14 mouse cellular contexts compared by ENCODE assay signal in the genomic region with DNA sequence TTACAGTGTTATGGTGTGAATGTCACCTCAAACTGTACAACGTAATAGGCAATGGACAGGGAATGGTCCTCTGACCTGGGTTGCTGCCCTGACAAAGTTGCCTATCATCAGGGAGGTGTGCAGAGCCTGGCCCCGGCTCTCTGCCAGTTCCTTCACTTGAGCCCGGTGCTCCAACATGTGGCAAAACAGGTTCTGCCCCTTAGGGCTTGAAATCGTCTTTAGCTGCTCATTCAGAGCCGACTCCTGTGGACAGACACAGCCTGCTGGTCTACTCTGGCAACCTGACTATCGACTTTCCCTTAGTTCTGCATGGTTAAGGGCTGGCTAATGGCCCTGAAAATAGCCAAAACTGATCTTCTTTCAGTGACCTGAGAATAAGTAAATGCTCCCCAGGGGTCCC. TPM values are rescaled to one million over a fixed set of nuclear protein-coding genes. Genes with fewer than 3 reads are reported as not detected.
DNase-seq lines count a peak whose midpoint lies in the region; ATAC-seq and TF ChIP-seq lines count a peak whose summit lies in the region.
"Had no signal": no experiment of that assay in that cellular context is flagged by ENCODE, and none has a peak within 500 bp of the region (broad histone marks: within the 10 kb centered on the region; RNA-seq: fewer than 3 reads in every experiment).

No protein-coding gene starts in this region.

- ATAC-seq in lung, embryonic 15.5 days (ENCODE audit: borderline replicate concordance, extremely low read depth, low FRiP score, low TSS enrichment) = peak; percentile 55
- peak; percentile 61 for ATAC-seq in stomach, postnatal 0 days (ENCODE audit: low FRiP score, low TSS enrichment)

- no peak overlapping the region for H3K4me3 ChIP-seq in lung, embryonic 15.5 days
- no peak overlapping the region for H3K4me3 ChIP-seq in stomach, postnatal 0 days (ENCODE audit: low read depth, low read length)
- H3K4me3 ChIP-seq: hindbrain, embryonic 13.5 days; midbrain, embryonic 10.5 days had no signal

- H3K36me3 ChIP-seq in lung, embryonic 15.5 days = no peaks in the 10 kb centered on the region
- H3K36me3 ChIP-seq in stomach, postnatal 0 days (ENCODE audit: control insufficient read depth, insufficient read depth, low read length) = no peaks in the 10 kb centered on the region
- H3K36me3 ChIP-seq: hindbrain, embryonic 13.5 days; midbrain, embryonic 10.5 days had no signal

- DNase-seq in heart, adult 11 months = peak; percentile 93
- no peak for DNase-seq in heart, postnatal 4 days
- DNase-seq in kidney, adult 8-10 months = peak; percentile 38 to 60
- peak; percentile 78 for DNase-seq in stomach, postnatal 0 days (ENCODE audit: low spot score)
- no peak for DNase-seq in thymus, postnatal 10 days (ENCODE audit: low spot score in 2 of 2)
- no peak for DNase-seq in left cerebral cortex, postnatal 25 days (ENCODE audit: low spot score in 2 of 2)
- no peak for DNase-seq in ovary, postnatal 10 days (ENCODE audit: low spot score)
- DNase-seq: cerebellum, adult 2 months; right cerebral cortex, postnatal 4 days; thymus, adult 2 months had no signal

- TF ChIP-seq CTCF in stomach, postnatal 0 days (IDR thresholded peaks at IDR 0.05; ENCODE audit: low read depth) = peak; percentile 22; the same call in 1 of the 2 replicates

- WGBS in lung, embryonic 15.5 days = 47% methylated on average over 6 of the region's 6 CpGs
- 46% methylated on average over 6 of the region's 6 CpGs for WGBS in stomach, postnatal 0 days

- no peaks in the 10 kb centered on the region for H3K9me3 ChIP-seq in lung, embryonic 15.5 days
- no peaks in the 10 kb centered on the region for H3K9me3 ChIP-seq in stomach, postnatal 0 days (ENCODE audit: control insufficient read depth, low read length)
- H3K9me3 ChIP-seq: hindbrain, embryonic 13.5 days; midbrain, embryonic 10.5 days had no signal

- H3K4me2 ChIP-seq in lung, embryonic 15.5 days = no peak overlapping the region
- H3K4me2 ChIP-seq in stomach, postnatal 0 days (replicated peaks; ENCODE audit: low read depth) = no peak overlapping the region
- H3K4me2 ChIP-seq: hindbrain, embryonic 13.5 days; liver, embryonic 11.5 days had no signal

- 0 out of 2 replicates have a peak overlapping the region, but pooled peaks have one; percentile 13 for H3K9ac ChIP-seq in lung, embryonic 15.5 days
- H3K9ac ChIP-seq in stomach, postnatal 0 days (ENCODE audit: low read length) = no peak overlapping the region
- H3K9ac ChIP-seq: hindbrain, embryonic 13.5 days had no signal

- no peak for TF ChIP-seq EP300 in stomach, postnatal 0 days (optimal IDR thresholded peaks at IDR 0.05)

- H3K4me1 ChIP-seq in lung, embryonic 15.5 days = peaks cover 26% of the 10 kb centered on the region
- H3K4me1 ChIP-seq in stomach, postnatal 0 days (replicated peaks; ENCODE audit: control insufficient read depth, insufficient read depth) = 0 out of 2 replicates have a peak, but pooled peaks cover 3% of the 10 kb centered on the region
- H3K4me1 ChIP-seq: hindbrain, embryonic 13.5 days; midbrain, embryonic 10.5 days had no signal

- no peaks in the 10 kb centered on the region for H3K27me3 ChIP-seq in lung, embryonic 15.5 days
- H3K27me3 ChIP-seq in stomach, postnatal 0 days (ENCODE audit: control insufficient read depth, insufficient read depth, low read length) = no peaks in the 10 kb centered on the region
- H3K27me3 ChIP-seq: hindbrain, embryonic 13.5 days had no signal

- H3K27ac ChIP-seq in lung, embryonic 15.5 days = peak overlapping the region; percentile 85
- peak overlapping the region; percentile 58 for H3K27ac ChIP-seq in stomach, postnatal 0 days (replicated peaks)
- H3K27ac ChIP-seq: hindbrain, embryonic 13.5 days; midbrain, embryonic 10.5 days had no signal

- intact Hi-C loops in left cerebral cortex, postnatal 25 days (cut with DNase I) = no loop called here

RNA-seq across cellular contexts. Expression of a gene that starts 27.0 kb away (rescaled TPM):
- total RNA-seq in heart, postnatal 4 days (2021) = 1 to 10 TPM; 1.9 to 4.0 TPM
- polyA plus RNA-seq in lung, embryonic 15.5 days (2015; fragmentation: Nextera tagmentation; extraction: Ambion mirVana) = 1.0 and 1.3 TPM in 2 replicates
- 8.0 and 8.7 TPM in 2 replicates for polyA plus RNA-seq in stomach, postnatal 0 days (2015; fragmentation: Nextera tagmentation; extraction: Ambion mirVana)
- total RNA-seq in left cerebral cortex, postnatal 25 days (2021) = 1 to 10 TPM; 2.1 to 3.0 TPM

RNA-seq across cellular contexts. Expression of a gene that starts 32.9 kb away (rescaled TPM):
- 1 to 10 TPM in 1 of 2 experiments, under 1 TPM in 1; 0.43 to 1.6 TPM for total RNA-seq in heart, postnatal 4 days (2021)
- 2.1 and 3.1 TPM in 2 replicates for polyA plus RNA-seq in lung, embryonic 15.5 days (2015; fragmentation: Nextera tagmentation; extraction: Ambion mirVana)
- 4.3 and 5.6 TPM in 2 replicates for polyA plus RNA-seq in stomach, postnatal 0 days (2015; fragmentation: Nextera tagmentation; extraction: Ambion mirVana)
- 1 to 10 TPM in 1 of 2 experiments, under 1 TPM in 1; 0.78 to 1.9 TPM for total RNA-seq in left cerebral cortex, postnatal 25 days (2021)

RNA-seq across cellular contexts. Expression of a gene that starts 32.9 kb away (rescaled TPM):
- 10 to 100 TPM; 12.2 to 13.6 TPM for total RNA-seq in heart, postnatal 4 days (2021)
- 20.0 and 21.2 TPM in 2 replicates for polyA plus RNA-seq in lung, embryonic 15.5 days (2015; fragmentation: Nextera tagmentation; extraction: Ambion mirVana)
- 11.3 and 12.7 TPM in 2 replicates for polyA plus RNA-seq in stomach, postnatal 0 days (2015; fragmentation: Nextera tagmentation; extraction: Ambion mirVana)
- 1 to 10 TPM; 3.5 to 4.3 TPM for total RNA-seq in left cerebral cortex, postnatal 25 days (2021)

Comparison
In these comparisons a context has a peak if more than half of its experiments do, and no peak if none do; other contexts are left out.
1. DNase-seq: peak in heart, adult 11 months (single experiment), kidney, adult 8-10 months (2 of 2) and stomach, postnatal 0 days (single experiment); none in heart, postnatal 4 days (single experiment), thymus, postnatal 10 days (0 of 2), left cerebral cortex, postnatal 25 days (0 of 2) and ovary, postnatal 10 days (single experiment).